Mouse (Mus musculus) megakaryocyte, embryonic 14.5 days (primary cell): Measurements from ENCODE around the gene Nek2. TPM values are rescaled to one million over a fixed set of nuclear protein-coding genes. Genes with fewer than 3 reads are reported as not detected.

Experiments used
- H3K27me3 ChIP-seq: replicated peaks from 2 replicates; pipeline ENCODE3; 2012; ENCODE audit warnings: inconsistent platforms
- H3K36me3 ChIP-seq: replicated peaks from 2 replicates; pipeline ENCODE3; 2012; ENCODE audit warnings: low read length, inconsistent platforms, mixed read lengths
- H3K4me1 ChIP-seq: 2 replicates; pipeline ENCODE4 v1.6.1; 2012; ENCODE audit warnings: inconsistent platforms
- H3K4me3 ChIP-seq: replicated peaks from 2 replicates; pipeline ENCODE3; 2012; ENCODE audit warnings: moderate library complexity, mild to moderate bottlenecking, inconsistent platforms
- H3K9me3 ChIP-seq: 2 replicates; pipeline ENCODE4 v1.6.1; 2012; ENCODE audit warnings: inconsistent platforms
- FLI1 ChIP-seq: IDR thresholded peaks from 2 replicates; pipeline ENCODE4 v1.6.1; 2012; ENCODE audit warnings: low read length, inconsistent platforms, mixed read lengths
- GATA1 ChIP-seq: IDR thresholded peaks from 3 replicates; pipeline ENCODE4 v1.6.1; 2012; ENCODE audit warnings: mixed read lengths, low read length, inconsistent platforms, borderline replicate concordance
- polyA plus RNA-seq: library from polyadenylated mRNA; stranded (reverse); fragments of >175 nt; gene quantifications from 2 replicates; pipeline ENCODE4 v1.2.3, GENCODE M21; 2012; ENCODE audit warnings: low replicate concordance; ENCODE audit not compliant: insufficient read depth

The Nek2 gene
- polyA plus RNA-seq = 1.6 and 1.7 TPM in 2 replicates

DNA sequence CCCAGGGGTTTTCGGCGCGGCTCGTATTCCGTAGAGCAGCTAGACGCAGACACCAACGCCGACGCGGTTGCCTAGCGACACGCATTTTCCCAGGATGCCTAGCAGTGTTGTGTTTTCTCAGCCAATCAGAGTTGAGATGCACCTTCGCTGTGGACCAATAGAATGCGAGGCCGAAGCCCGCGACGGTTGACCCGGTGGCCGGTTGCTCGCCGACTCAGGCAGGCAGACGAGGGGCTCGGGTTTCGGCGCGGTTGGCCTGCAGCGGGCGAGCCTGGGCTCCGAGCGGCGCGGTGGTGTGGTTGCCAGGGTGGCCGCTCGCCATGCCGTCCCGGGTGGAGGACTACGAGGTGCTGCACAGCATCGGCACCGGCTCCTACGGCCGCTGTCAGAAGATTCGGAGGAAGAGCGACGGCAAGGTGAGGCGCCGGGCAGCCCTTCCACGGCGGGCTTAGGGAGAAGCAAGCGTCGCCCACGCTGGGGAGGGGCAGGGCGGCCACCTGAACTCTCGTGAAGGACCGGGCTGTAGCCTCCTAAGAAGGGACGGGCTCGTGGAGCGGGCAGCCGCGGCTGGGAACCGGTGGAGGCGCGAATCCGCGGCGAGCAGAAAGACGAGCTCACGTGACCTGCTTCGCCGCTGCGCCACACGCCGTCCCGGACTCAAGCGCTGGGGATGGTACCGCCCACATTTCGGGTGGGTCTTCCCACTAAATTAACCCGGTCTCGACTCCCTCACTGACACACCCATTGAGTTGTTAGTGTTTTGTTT is at the start of gene Nek2:
Gene Nek2, plus strand, starts transcription at position 119 of the 766 bp plus-strand sequence.
- TF ChIP-seq FLI1 = no peak
- no peak for TF ChIP-seq GATA1
- Histone ChIP-seq H3K4me1 (peaks cover 46% of the 10 kb centered on the region), H3K36me3 (peaks cover 43% of the 10 kb centered on the region), H3K27me3 (no peaks in the 10 kb centered on the region), H3K9me3 (no peaks in the 10 kb centered on the region), H3K4me3 (peak within 1 kb of the TSS; percentile 98)

DNA sequence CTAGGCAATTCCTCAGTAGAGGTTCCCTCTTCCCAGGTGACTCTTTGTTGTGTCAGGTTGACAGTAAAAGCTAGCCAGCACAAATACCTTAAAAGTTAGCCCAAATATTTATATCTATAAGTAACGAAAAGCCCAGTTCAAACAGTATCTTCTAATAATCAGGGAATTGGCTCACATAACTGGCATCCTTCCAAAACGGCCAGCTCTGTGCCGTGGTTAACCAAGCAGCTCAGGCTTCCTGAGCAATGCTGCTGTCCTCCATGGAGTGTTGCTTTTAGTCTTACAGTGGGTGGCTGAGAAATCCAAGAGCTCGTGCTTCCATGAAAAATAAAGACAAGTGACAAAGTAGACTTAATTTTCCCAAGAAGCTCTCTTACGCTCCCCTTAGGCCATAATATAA is 47.1 kb upstream of the Nek2 start:
- peaks cover 71% of the 10 kb centered on the region for H3K36me3 ChIP-seq
- H3K27me3 ChIP-seq = no peaks in the 10 kb centered on the region
- no peaks in the 10 kb centered on the region for H3K9me3 ChIP-seq
- TF ChIP-seq GATA1 = no peak
- no peak for TF ChIP-seq FLI1
- H3K4me1 ChIP-seq = peaks cover 15% of the 10 kb centered on the region
- H3K4me3 ChIP-seq = no peak overlapping the region

DNA sequence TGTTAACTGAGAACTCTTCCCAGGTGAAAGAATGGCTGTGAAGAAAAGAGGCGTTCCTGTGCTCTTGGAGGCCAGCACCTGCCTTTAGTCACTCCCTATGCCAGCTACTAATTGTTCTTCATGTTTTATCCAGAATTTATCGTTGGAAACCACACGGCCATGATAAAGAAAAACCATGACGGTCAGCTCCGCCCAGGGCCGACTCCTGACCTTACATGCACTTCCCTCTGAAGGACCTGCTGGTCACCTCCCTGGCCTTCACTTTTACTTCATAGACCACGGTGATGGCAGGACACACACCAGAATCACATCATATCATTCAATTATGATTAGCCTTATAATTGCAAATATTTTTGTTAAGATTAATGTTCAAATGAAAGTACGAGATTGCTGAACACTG is 46.1 kb upstream of the Nek2 start:
- Histone ChIP-seq H3K4me3 (no peak overlapping the region), H3K9me3 (no peaks in the 10 kb centered on the region), H3K36me3 (peaks cover 81% of the 10 kb centered on the region), H3K27me3 (no peaks in the 10 kb centered on the region), H3K4me1 (peaks cover 15% of the 10 kb centered on the region)
- TF ChIP-seq GATA1 (no peak), FLI1 (no peak)

DNA sequence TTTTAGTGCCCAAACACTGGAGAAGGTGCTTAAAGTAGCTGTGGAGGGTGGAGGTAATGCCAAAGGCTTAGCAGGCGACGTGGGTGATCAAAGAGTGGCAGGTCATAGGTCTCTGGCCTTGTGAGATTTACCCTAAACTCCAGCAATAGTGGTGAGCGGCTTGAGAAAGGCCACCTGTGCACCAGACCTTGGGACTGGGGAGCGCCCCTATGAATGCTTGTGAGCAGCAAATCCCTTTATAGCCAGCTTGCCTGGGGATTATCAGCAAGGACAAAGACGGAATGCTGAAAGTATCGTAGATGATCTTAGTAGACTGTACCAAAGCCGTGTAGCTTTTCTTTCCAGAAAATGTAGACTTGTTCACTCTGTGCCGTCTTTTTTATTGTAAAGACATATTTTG is 43.7 kb upstream of the Nek2 start:
- no peaks in the 10 kb centered on the region for H3K9me3 ChIP-seq
- H3K4me3 ChIP-seq = no peak overlapping the region
- TF ChIP-seq GATA1 (no peak), FLI1 (no peak)
- H3K4me1 ChIP-seq = peaks cover 15% of the 10 kb centered on the region
- no peaks in the 10 kb centered on the region for H3K27me3 ChIP-seq
- peaks cover 80% of the 10 kb centered on the region for H3K36me3 ChIP-seq

DNA sequence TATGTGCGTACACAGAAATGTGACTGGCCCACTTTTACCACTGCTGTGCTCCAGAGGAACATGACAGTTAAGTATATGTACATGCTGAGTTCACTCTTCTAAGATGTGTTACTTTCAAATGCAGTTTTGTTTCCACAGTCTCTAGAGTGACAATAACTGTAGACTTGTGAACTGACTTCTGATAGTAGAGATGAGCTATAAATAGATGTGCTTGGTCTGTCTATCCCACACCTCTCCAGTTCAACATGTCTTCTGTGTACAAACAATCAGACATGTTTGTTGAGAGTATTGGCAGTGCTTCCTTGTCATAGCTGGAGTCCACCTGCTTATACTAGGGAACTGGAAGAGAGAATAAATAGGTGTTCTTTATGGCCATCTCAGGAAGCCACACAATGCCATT is 40.8 kb upstream of the Nek2 start:
- Histone ChIP-seq H3K4me1 (peaks cover 3% of the 10 kb centered on the region; the same call in 1 of the 2 replicates), H3K9me3 (no peaks in the 10 kb centered on the region), H3K27me3 (no peaks in the 10 kb centered on the region), H3K36me3 (peaks cover 58% of the 10 kb centered on the region), H3K4me3 (no peak overlapping the region)
- TF ChIP-seq FLI1 = no peak
- TF ChIP-seq GATA1 = no peak

DNA sequence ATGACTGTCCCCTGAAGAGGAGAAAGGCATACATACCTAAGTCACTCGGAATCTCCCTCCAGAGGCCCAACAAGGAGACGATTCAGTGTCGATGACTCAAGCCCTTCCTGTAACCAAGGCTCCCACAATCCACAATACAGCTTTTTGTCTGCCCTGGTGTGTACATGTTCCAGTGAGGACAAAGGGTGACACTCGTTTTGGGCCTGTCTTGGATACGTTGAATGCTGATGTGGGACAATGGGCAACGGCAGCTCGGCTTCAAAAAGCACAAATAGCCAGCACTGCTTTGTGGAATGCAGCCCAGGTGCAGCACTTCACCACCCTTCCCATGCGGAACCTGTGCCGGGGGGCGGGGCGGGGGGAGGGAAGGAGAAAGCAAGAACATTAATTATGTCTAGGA is 36.1 kb upstream of the Nek2 start:
- Histone ChIP-seq H3K27me3 (peaks cover 9% of the 10 kb centered on the region), H3K4me1 (0 out of 2 replicates have a peak, but pooled peaks cover 3% of the 10 kb centered on the region), H3K36me3 (peaks cover 12% of the 10 kb centered on the region), H3K9me3 (peaks cover 14% of the 10 kb centered on the region), H3K4me3 (no peak overlapping the region)
- TF ChIP-seq GATA1 = no peak
- no peak for TF ChIP-seq FLI1

DNA sequence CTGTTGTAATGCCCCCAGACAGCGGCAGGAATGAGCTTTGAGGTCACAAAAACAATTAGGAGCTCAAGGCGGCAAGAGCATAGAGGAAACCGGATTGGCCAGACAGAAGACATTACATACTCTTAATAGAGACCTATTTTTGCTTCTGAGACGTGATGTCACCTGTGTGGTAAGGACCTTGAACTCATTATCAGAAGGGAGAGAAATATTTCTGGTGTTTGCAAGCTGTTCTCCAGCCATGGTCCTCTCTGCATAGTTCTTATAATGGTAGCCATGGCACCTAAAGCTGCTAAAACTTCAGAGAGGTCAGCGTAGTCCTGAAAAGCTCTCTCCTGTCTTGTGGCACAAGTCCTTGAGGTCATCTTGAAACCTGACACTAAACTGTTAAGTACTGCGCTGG is 35.0 kb upstream of the Nek2 start:
- Histone ChIP-seq H3K9me3 (peaks cover 22% of the 10 kb centered on the region), H3K4me3 (no peak overlapping the region), H3K4me1 (0 out of 2 replicates have a peak, but pooled peaks cover 3% of the 10 kb centered on the region), H3K27me3 (peaks cover 9% of the 10 kb centered on the region), H3K36me3 (peaks cover 3% of the 10 kb centered on the region)
- TF ChIP-seq GATA1 (no peak), FLI1 (no peak)

DNA sequence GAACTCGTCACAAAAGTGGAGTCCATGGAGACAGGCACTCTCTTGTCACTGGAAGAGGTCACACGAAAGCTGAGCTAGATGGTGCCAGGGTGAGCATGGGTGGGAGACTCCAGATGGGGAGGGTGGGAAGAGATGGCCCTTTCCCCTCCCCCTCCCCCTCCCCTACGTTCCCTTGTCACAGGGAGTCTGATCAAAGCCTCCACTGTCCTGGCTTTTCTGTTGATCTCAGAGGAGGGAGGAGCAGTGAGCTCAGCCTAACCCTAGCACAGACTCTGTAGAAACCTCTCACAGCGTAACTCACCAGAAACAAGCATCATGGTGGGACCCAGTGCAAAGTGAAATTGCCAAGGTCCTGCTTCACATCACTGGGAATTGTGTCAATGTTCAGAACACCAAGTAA is 33.9 kb upstream of the Nek2 start:
- H3K27me3 ChIP-seq = peaks cover 13% of the 10 kb centered on the region
- TF ChIP-seq GATA1 = no peak
- TF ChIP-seq FLI1 = no peak
- H3K4me3 ChIP-seq = no peak overlapping the region
- H3K36me3 ChIP-seq = no peaks in the 10 kb centered on the region
- H3K4me1 ChIP-seq = 0 out of 2 replicates have a peak, but pooled peaks cover 3% of the 10 kb centered on the region
- peaks cover 26% of the 10 kb centered on the region for H3K9me3 ChIP-seq

DNA sequence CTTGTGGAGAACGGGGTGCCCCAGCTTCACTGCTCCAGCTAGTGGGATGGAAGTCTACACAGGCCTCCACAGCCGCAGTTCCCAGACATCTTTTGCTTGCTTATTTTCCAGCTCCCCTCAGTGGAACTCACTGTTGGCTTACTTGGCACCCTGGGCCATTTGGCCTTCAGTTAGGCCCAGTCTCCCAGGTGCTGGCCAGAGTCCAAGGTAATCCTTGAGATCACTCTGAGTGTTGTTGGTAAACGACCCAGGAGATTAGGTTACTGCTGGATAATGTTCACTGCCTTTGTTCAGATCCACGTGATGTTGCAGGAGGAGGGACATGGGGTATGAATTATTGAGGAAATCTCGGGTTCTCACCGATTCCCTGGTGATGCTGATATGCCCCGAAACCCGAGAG is 28.3 kb upstream of the Nek2 start:
- TF ChIP-seq GATA1 = no peak
- H3K4me3 ChIP-seq = no peak overlapping the region
- peaks cover 32% of the 10 kb centered on the region for H3K9me3 ChIP-seq
- H3K4me1 ChIP-seq = peaks cover 28% of the 10 kb centered on the region
- H3K36me3 ChIP-seq = no peaks in the 10 kb centered on the region
- H3K27me3 ChIP-seq = peaks cover 9% of the 10 kb centered on the region

DNA sequence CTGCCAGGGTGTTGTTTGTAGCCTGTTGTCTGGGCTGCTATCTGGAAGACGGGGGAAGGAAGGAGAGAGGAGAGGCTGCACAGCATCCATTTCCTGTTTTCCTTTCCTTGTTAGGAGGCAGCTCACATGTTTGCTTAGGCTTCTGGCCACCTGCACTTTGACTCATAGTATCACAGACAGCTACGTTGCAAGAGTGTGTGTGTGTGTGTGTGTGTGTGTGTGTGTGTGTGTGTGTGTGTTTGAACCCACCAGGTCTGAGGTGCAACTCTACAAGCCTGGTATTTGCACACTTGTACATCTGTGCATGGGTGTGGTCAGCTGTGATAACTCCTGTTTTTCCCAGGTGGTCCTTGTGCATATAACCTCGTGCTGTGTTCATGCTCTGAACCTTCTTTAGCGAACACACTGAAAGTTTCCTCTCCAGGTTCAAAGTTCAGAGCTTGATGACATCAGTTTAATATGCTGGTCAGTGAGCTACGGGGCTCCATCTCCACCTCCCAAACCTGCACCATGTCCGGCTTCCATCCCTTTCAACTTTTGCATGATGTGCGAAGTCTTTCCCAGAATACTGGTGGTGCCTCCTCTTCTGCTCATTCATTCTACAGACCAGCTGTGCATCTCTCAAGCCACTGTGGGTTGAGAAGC is 27.2 kb upstream of the Nek2 start:
- H3K9me3 ChIP-seq = peaks cover 35% of the 10 kb centered on the region
- TF ChIP-seq GATA1 (no peak), FLI1 (no peak)

More for the DNA sequence above, 27.2 kb upstream of the Nek2 start:
- no peak overlapping the region for H3K4me3 ChIP-seq
- no peaks in the 10 kb centered on the region for H3K36me3 ChIP-seq
- H3K27me3 ChIP-seq = peaks cover 9% of the 10 kb centered on the region
- peaks cover 33% of the 10 kb centered on the region for H3K4me1 ChIP-seq
